ENCODE assay signal across 10 mouse cellular contexts in the genomic region with DNA sequence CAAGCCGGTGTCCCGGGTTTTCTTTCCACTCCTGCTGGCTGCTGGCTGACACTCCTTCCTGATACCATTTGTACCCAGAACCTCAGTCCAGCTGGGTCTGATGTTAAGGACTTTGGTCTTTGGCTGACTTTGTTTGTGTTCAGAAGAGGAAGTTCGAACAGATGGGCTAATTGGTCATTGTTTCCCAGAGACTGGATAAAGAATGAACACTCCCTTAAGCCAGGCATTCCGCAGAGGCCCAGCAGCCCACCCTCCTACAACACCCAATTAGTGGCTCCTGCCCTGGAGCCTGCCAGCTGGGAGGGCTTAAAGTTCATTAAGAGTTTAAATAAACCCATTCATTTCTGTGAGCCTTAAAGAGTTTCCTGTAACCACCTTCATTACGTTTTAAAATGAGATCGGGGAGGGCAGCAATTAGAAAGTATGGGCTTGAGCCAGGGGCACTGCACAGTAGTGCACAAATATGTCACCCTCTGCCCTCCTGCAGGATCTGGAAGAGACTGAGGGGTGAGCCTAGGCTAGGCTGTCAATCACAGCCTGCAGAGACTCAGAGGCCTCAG.
DNase-seq lines count a peak whose midpoint lies in the region; ATAC-seq lines count a peak whose summit lies in the region.
"Had no signal": no experiment of that assay in that cellular context is flagged by ENCODE, and none has a peak within 500 bp of the region (broad histone marks: within the 10 kb centered on the region; RNA-seq: fewer than 3 reads in every experiment).

No protein-coding gene starts in this region.

- intact Hi-C loops in heart, postnatal 14 days (cut with DNase I), result no loop called here

- 26% methylated on average over 6 of the region's 6 CpGs for WGBS in hindbrain, embryonic 12.5 days
- WGBS in hindbrain, embryonic 10.5 days, result 37% methylated on average over 6 of the region's 6 CpGs

- H3K36me3 ChIP-seq in hindbrain, embryonic 12.5 days, result no peaks in the 10 kb centered on the region
- no peaks in the 10 kb centered on the region for H3K36me3 ChIP-seq in hindbrain, embryonic 10.5 days

- H3K9me3 ChIP-seq in hindbrain, embryonic 12.5 days (replicated peaks), result no peaks in the 10 kb centered on the region
- no peaks in the 10 kb centered on the region for H3K9me3 ChIP-seq in hindbrain, embryonic 10.5 days

- DNase-seq in hindbrain, embryonic 10.5 days (ENCODE audit: low spot score), result no peak
- DNase-seq in heart, postnatal 14 days, result peak; percentile 11 to 23
- peak; percentile 16 for DNase-seq in lung, postnatal 14 days
- no peak for DNase-seq in spleen, postnatal 10 days (ENCODE audit: low spot score in 2 of 2)
- no peak for DNase-seq in right cerebral cortex, adult 18-20 months
- DNase-seq in right cerebral cortex, postnatal 10 days (ENCODE audit: low spot score in 2 of 2), result no peak

- no peak overlapping the region for H3K4me3 ChIP-seq in hindbrain, embryonic 12.5 days
- H3K4me3 ChIP-seq in hindbrain, embryonic 10.5 days, result no peak overlapping the region
- no peak overlapping the region for H3K4me3 ChIP-seq in brown adipose tissue, adult 24 weeks (ENCODE audit: insufficient read depth, low read depth, low read length)
- H3K4me3 ChIP-seq: erythroblast, embryonic 14.5 days; myocyte had no signal

- peaks cover 15% of the 10 kb centered on the region for H3K27me3 ChIP-seq in hindbrain, embryonic 12.5 days
- H3K27me3 ChIP-seq in hindbrain, embryonic 10.5 days (ENCODE audit: insufficient read depth, poor library complexity, severe bottlenecking), result peaks cover 32% of the 10 kb centered on the region

- H3K27ac ChIP-seq in hindbrain, embryonic 12.5 days, result no peak overlapping the region
- no peak overlapping the region; the same call in 1 of the 2 replicates for H3K27ac ChIP-seq in hindbrain, embryonic 10.5 days
- peak overlapping the region; percentile 82 for H3K27ac ChIP-seq in brown adipose tissue, adult 24 weeks (replicated peaks; ENCODE audit: low read depth, low read length)

- ATAC-seq in hindbrain, embryonic 12.5 days (ENCODE audit: low FRiP score), result 0 out of 2 replicates have a peak, but pooled peaks have one; percentile 56

- H3K4me1 ChIP-seq in hindbrain, embryonic 12.5 days, result peaks cover 12% of the 10 kb centered on the region
- peaks cover 39% of the 10 kb centered on the region for H3K4me1 ChIP-seq in hindbrain, embryonic 10.5 days (replicated peaks)
- peaks cover 16% of the 10 kb centered on the region for H3K4me1 ChIP-seq in brown adipose tissue, adult 24 weeks (ENCODE audit: control insufficient read depth, insufficient read depth, insufficient read length, low read length)

- H3K9ac ChIP-seq in hindbrain, embryonic 12.5 days, result no peak overlapping the region

- H3K4me2 ChIP-seq in hindbrain, embryonic 12.5 days (replicated peaks), result no peak overlapping the region

Comparison
In these comparisons a context has a peak if more than half of its experiments do, and no peak if none do; other contexts are left out.
1. DNase-seq: peak in heart, postnatal 14 days (2 of 2) and lung, postnatal 14 days (single experiment); none in hindbrain, embryonic 10.5 days (single experiment), spleen, postnatal 10 days (0 of 2), right cerebral cortex, adult 18-20 months (single experiment) and right cerebral cortex, postnatal 10 days (0 of 2).